Mouse (Mus musculus) right cerebral cortex, postnatal 4 days (tissue): ENCODE data around the gene Bphl.

ENCODE experiments used
- DNase-seq: peaks from one replicate; pipeline ENCODE4 v3.0.0-alpha.2; 2022

Bphl gene

GRCm38 (mm10) chr13:34089358-34089757, 52.0 kb downstream of the Bphl start:
- DNase-seq: no peak

- peak; percentile 49 for DNase-seq
These were observed 58.4 kb downstream of the Bphl start for GRCm38 (mm10) chr13:34095542-34096435.

- peak; percentile 4 for DNase-seq
These were observed 59.1 kb downstream of the Bphl start for GRCm38 (mm10) chr13:34096455-34096854.

GRCm38 (mm10) chr13:34097086-34097485, 59.7 kb downstream of the Bphl start:
- DNase-seq: no peak

GRCm38 (mm10) chr13:34100733-34101132, 63.3 kb downstream of the Bphl start:
- DNase-seq: no peak

- DNase-seq: no peak
These were observed 63.9 kb downstream of the Bphl start for GRCm38 (mm10) chr13:34101247-34101646.

GRCm38 (mm10) chr13:34101908-34102307, 64.5 kb downstream of the Bphl start:
- no peak for DNase-seq

GRCm38 (mm10) chr13:34105364-34105763, 68.0 kb downstream of the Bphl start:
- DNase-seq: no peak

- DNase-seq: no peak
These were observed 68.9 kb downstream of the Bphl start for GRCm38 (mm10) chr13:34106256-34106655.

- DNase-seq: no peak
These were observed 69.6 kb downstream of the Bphl start for GRCm38 (mm10) chr13:34106999-34107398.

- no peak for DNase-seq
These were observed 71.8 kb downstream of the Bphl start for GRCm38 (mm10) chr13:34109035-34109676.

- DNase-seq: no peak
These were observed 72.3 kb downstream of the Bphl start for GRCm38 (mm10) chr13:34109677-34110058.

- DNase-seq: no peak
These were observed 73.6 kb downstream of the Bphl start for GRCm38 (mm10) chr13:34111019-34111418.

- DNase-seq: no peak
These were observed 74.5 kb downstream of the Bphl start for GRCm38 (mm10) chr13:34111878-34112277.

GRCm38 (mm10) chr13:34112369-34113081, 75.1 kb downstream of the Bphl start:
- DNase-seq: no peak

- no peak for DNase-seq
These were observed 75.7 kb downstream of the Bphl start for GRCm38 (mm10) chr13:34113086-34113485.

GRCm38 (mm10) chr13:34114654-34115053, 77.3 kb downstream of the Bphl start:
- DNase-seq: no peak

- DNase-seq: no peak
These were observed 79.1 kb downstream of the Bphl start for GRCm38 (mm10) chr13:34116508-34116907.

GRCm38 (mm10) chr13:34118816-34119215, 81.4 kb downstream of the Bphl start:
- DNase-seq: no peak

- DNase-seq: no peak
These were observed 82.0 kb downstream of the Bphl start for GRCm38 (mm10) chr13:34119406-34119805.

GRCm38 (mm10) chr13:34120536-34120935, 83.1 kb downstream of the Bphl start:
- DNase-seq: no peak
